Mouse (Mus musculus): ENCODE results near the gene Thpo.

DNA sequence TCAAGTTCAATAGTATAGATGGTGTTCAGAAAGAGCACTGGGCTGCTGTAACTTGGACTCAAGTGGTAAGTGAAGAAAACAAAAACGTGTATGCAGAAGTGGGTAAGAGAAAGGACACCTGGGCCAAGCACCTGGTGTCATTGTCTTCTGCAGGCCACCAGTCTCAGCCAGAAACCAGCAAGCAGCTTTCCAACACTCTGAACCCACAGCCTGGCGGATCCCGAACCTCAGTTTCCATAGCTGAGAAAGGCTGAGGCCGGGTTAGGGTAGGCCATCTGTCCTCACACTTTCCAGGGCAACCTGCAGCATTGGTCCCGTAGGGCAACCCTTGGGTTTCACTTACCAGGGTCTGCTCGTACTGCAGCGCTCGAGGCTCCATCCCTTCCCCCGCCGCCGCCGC, 18.7 kb downstream of the Thpo start:
- TF ChIP-seq POLR2A (IDR thresholded peaks at IDR 0.05; ENCODE audit: insufficient read length, low read depth) (no peak), USF1 (IDR thresholded peaks at IDR 0.05; ENCODE audit: low read depth) (no peak), MAX (IDR thresholded peaks at IDR 0.05; ENCODE audit: low read depth) (no peak), SRF (IDR thresholded peaks at IDR 0.05; ENCODE audit: control insufficient read depth, insufficient read length, low read depth) (no peak), MYOD1 (IDR thresholded peaks at IDR 0.05; ENCODE audit: control insufficient read depth in 1 of 3, insufficient read length in 2 of 3, low read depth in 2 of 3) (no peak), CEBPB (IDR thresholded peaks at IDR 0.05; ENCODE audit: insufficient read depth, poor library complexity, severe bottlenecking) (no peak), TCF12 (IDR thresholded peaks at IDR 0.05; ENCODE audit: insufficient read depth, poor library complexity, severe bottlenecking) (no peak), POLR2AphosphoS2 (IDR thresholded peaks at IDR 0.05; ENCODE audit: insufficient read length, low read depth) (no peak), REST (IDR thresholded peaks at IDR 0.05; ENCODE audit: insufficient read depth, insufficient read length) (no peak), E2F4 (IDR thresholded peaks at IDR 0.05; ENCODE audit: insufficient read depth) (no peak), MYOG (IDR thresholded peaks at IDR 0.05; ENCODE audit: control insufficient read depth in 1 of 3, insufficient read depth in 1 of 3, insufficient read length in 2 of 3, low read depth in 2 of 3) (no peak)
